Mouse (Mus musculus) B cell, adult 67 days (primary cell): ENCODE data around the gene Trim33. TPM values are rescaled to one million over a fixed set of nuclear protein-coding genes. Genes with fewer than 3 reads are reported as not detected.

ENCODE experiments used
- total RNA-seq, 2 experiments: library from RNA; stranded (reverse); gene quantifications; 4 replicates each; pipeline ENCODE4 v1.2.4; 2023

The Trim33 gene
- 10 to 100 TPM; 68.4 to 71.2 TPM for total RNA-seq

DNA sequence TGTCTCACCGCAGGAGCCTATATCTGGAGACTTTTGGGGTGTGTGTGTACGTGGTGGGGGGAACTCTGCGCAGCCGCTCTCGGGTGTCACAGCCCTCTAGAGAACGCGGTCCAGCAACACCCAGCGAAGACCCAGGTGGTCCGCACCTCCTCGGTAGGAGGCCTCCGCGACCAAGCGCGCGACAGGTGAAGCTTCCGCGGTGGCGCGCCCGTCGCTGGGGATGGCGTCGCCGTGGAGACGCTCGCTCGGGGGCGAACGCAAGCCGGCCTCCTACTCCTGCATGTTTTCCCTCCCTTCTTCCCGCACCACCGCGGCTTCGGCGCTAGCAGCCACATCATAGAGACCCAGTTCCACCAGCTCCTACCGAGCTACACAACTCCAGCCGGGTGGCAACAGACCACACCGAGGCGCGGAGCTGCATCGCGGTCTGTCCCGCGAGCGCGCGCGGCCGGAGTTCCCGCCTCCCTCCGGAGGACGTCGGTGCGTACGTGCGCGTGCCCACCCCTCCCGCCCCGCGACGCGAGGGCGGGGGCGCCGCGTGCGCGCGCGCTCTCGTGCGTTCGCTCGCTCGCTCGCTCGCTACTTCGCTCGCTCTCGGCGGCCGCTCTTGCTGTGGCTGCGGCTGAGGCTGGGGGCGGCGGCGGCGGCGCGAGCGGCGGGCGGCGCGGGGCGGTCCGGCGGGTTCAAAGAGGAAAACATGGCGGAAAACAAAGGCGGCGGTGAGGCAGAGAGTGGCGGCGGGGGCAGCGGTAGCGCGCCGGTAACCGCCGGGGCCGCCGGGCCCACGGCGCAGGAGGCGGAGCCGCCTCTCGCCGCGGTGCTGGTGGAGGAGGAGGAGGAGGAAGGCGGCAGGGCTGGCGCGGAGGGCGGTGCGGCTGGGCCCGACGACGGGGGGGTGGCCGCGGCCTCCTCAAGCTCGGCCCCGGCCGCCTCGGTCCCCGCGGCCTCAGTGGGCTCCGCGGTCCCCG, at the start of gene Trim33:
Trim33 (plus strand) TSS at position 112 of the 968 bp plus-strand sequence.

Other genes with a start within 250 kb of the Trim33 start
- gene Nras, start 221.0 kb upstream of the Trim33 start, total RNA-seq, result 10 to 100 TPM; 89.1 to 97.4 TPM
- under 1 TPM in 1 of 2 experiments, not detected in 1; 0.55 TPM for gene Ampd1, start 205.3 kb upstream of the Trim33 start, total RNA-seq
- gene Dennd2c, start 176.7 kb upstream of the Trim33 start, total RNA-seq, result under 1 TPM in 1 of 2 experiments, not detected in 1; 0.17 TPM
- gene Bcas2, start 107.6 kb upstream of the Trim33 start, total RNA-seq, result 100 to 1,000 TPM; 102 TPM